Mouse (Mus musculus): ENCODE measurements around the gene Ano2. TPM values are rescaled to one million over a fixed set of nuclear protein-coding genes. Genes with fewer than 3 reads are reported as not detected.

The Ano2 gene
- polyA plus RNA-seq, 1 experiment from 2014 or later, result 0.24 TPM

Other genes with a start within 250 kb of the Ano2 start
- 285 and 317 TPM in 2 replicates for gene Cd9, start 195.6 kb upstream of the Ano2 start, polyA plus RNA-seq (2015; fragmentation: Nextera tagmentation; extraction: Ambion mirVana)
- 5.7 and 6.6 TPM in 2 replicates for gene Vwf, start 143.6 kb upstream of the Ano2 start, polyA plus RNA-seq (2015; fragmentation: Nextera tagmentation; extraction: Ambion mirVana)